Mouse (Mus musculus): ENCODE data around the gene Rcl1. TPM values are rescaled to one million over a fixed set of nuclear protein-coding genes. Genes with fewer than 3 reads are reported as not detected.

Gene Rcl1
- polyA plus RNA-seq (2015; fragmentation: Nextera tagmentation; extraction: Ambion mirVana) = 49.5 and 52.2 TPM in 2 replicates

- DNase-seq (ENCODE audit: low spot score) = peak; percentile 99
These were observed at the start of gene Rcl1 for GRCm38 (mm10) chr19:29100874-29101542. Rcl1 (plus strand) TSS chr19:29101375.

- DNase-seq (ENCODE audit: low spot score) = no peak
These were observed 48.4 kb upstream of the Rcl1 start for GRCm38 (mm10) chr19:29052786-29053185.

GRCm38 (mm10) chr19:29054594-29054993 lies 46.6 kb upstream of the Rcl1 start:
- DNase-seq (ENCODE audit: low spot score) = no peak

- no peak for DNase-seq (ENCODE audit: low spot score)
These were observed 45.7 kb upstream of the Rcl1 start for GRCm38 (mm10) chr19:29055469-29055868.

GRCm38 (mm10) chr19:29058741-29059140 lies 42.4 kb upstream of the Rcl1 start:
- no peak for DNase-seq (ENCODE audit: low spot score)

GRCm38 (mm10) chr19:29059688-29060087 lies 41.5 kb upstream of the Rcl1 start:
- DNase-seq (ENCODE audit: low spot score) = no peak

GRCm38 (mm10) chr19:29060299-29060698 lies 40.9 kb upstream of the Rcl1 start:
- no peak for DNase-seq (ENCODE audit: low spot score)

- DNase-seq (ENCODE audit: low spot score) = no peak
These were observed 38.2 kb upstream of the Rcl1 start for GRCm38 (mm10) chr19:29063009-29063408.

GRCm38 (mm10) chr19:29063577-29064363 lies 37.4 kb upstream of the Rcl1 start:
- peak; percentile 95 for DNase-seq (ENCODE audit: low spot score)

- no peak for DNase-seq (ENCODE audit: low spot score)
These were observed 36.6 kb upstream of the Rcl1 start for GRCm38 (mm10) chr19:29064451-29065102.

GRCm38 (mm10) chr19:29066981-29067471 lies 34.1 kb upstream of the Rcl1 start:
- peak; percentile 81 for DNase-seq (ENCODE audit: low spot score)

GRCm38 (mm10) chr19:29069195-29069594 lies 32.0 kb upstream of the Rcl1 start:
- DNase-seq (ENCODE audit: low spot score) = no peak

- DNase-seq (ENCODE audit: low spot score) = no peak
These were observed 26.4 kb upstream of the Rcl1 start for GRCm38 (mm10) chr19:29074802-29075201.

GRCm38 (mm10) chr19:29088628-29089027 lies 12.5 kb upstream of the Rcl1 start:
- DNase-seq (ENCODE audit: low spot score) = no peak

GRCm38 (mm10) chr19:29092194-29092593 lies 9.0 kb upstream of the Rcl1 start:
- DNase-seq (ENCODE audit: low spot score) = no peak

GRCm38 (mm10) chr19:29099106-29099505 lies 2.1 kb upstream of the Rcl1 start:
- DNase-seq (ENCODE audit: low spot score) = no peak

GRCm38 (mm10) chr19:29099596-29099995 lies 1.6 kb upstream of the Rcl1 start:
- DNase-seq (ENCODE audit: low spot score) = no peak

- no peak for DNase-seq (ENCODE audit: low spot score)
These were observed 914 bp upstream of the Rcl1 start for GRCm38 (mm10) chr19:29100261-29100660.

- no peak for DNase-seq (ENCODE audit: low spot score)
These were observed 416 bp downstream of the Rcl1 start for GRCm38 (mm10) chr19:29101591-29101990.

- DNase-seq (ENCODE audit: low spot score) = peak; percentile 10
These were observed 923 bp downstream of the Rcl1 start for GRCm38 (mm10) chr19:29102098-29102497.

GRCm38 (mm10) chr19:29105816-29106215 lies 4.6 kb downstream of the Rcl1 start:
- no peak for DNase-seq (ENCODE audit: low spot score)

- peak; percentile 46 for DNase-seq (ENCODE audit: low spot score)
These were observed 5.1 kb downstream of the Rcl1 start for GRCm38 (mm10) chr19:29106261-29106660.

Data from thymus, postnatal 0 days (tissue).